Mouse (Mus musculus): ENCODE data around the gene Eif4ebp2. TPM values are rescaled to one million over a fixed set of nuclear protein-coding genes. Genes with fewer than 3 reads are reported as not detected.

The Eif4ebp2 gene
- total and polyA plus RNA-seq, 3 experiments: 53.3 to 71.3 (median 70.9) TPM

DNA sequence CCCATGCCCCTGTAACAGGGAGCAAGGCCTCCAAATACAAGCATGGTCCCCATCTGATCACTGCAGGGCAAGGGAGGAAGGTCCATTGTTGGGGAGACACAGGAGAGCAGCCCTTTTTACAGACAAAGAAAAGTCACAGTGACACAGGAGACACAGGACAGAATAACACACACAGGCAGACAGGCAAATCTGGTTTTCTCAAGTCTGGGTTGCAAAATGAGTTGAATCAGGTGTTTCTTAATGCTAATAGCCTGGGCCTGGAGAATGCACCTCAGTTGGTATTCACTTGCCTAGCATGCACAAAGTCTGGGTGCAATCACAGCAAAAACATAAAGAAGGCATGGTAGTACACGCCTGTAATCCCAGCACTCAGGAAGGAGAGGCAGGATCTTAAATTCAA is 8.6 kb downstream of the Eif4ebp2 start:
- H3K79me2 ChIP-seq (replicated peaks; ENCODE audit: control insufficient read depth, insufficient read depth, low read length): peaks cover 17% of the 10 kb centered on the region
- H3K27ac ChIP-seq: no peak overlapping the region
- peaks cover 36% of the 10 kb centered on the region for H3K4me1 ChIP-seq (ENCODE audit: control insufficient read depth, insufficient read depth, low read length)

DNA sequence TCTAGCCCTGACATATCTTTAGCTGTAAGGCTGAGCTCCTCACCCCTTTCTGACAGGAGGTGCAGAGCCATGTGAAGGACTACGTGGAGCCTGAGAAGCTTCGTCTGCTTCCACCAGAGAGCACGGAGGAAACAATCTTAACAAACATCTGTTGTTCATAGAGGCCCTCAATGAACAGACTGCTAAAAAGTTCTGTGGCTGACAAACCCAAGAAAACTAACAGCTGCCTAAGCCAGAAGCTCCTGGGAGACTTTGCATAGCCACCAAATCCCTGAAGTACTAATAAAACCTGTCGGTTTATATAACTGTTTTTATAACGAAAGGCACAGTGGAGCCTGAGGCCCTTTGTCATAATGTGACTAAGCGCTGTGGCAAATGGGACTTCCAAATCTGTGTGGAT is 9.0 kb downstream of the Eif4ebp2 start:
- Histone ChIP-seq H3K27me3 (ENCODE audit: control insufficient read depth, insufficient read depth, low read length) (no peaks in the 10 kb centered on the region), H3K9ac (ENCODE audit: low read depth, low read length) (no peak overlapping the region), H3K79me2 (replicated peaks; ENCODE audit: control insufficient read depth, insufficient read depth, low read length) (peaks cover 20% of the 10 kb centered on the region), H3K27ac (no peak overlapping the region), H3K4me3 (no peak overlapping the region), H3K36me3 (ENCODE audit: control insufficient read depth, insufficient read depth, low read length) (peaks cover 8% of the 10 kb centered on the region; the same call in 1 of the 2 replicates), H3K4me1 (ENCODE audit: control insufficient read depth, insufficient read depth, low read length) (peaks cover 33% of the 10 kb centered on the region)
- intact Hi-C loops (cut with DNase I): no loop called here
- no peak for DNase-seq
- TF ChIP-seq CTCF (IDR thresholded peaks at IDR 0.05): no peak
- no peak for TF ChIP-seq POLR2A (IDR thresholded peaks at IDR 0.05; ENCODE audit: insufficient read depth, low read depth, low read length)
- TF ChIP-seq EP300 (IDR thresholded peaks at IDR 0.05; ENCODE audit: insufficient read depth, low read depth, low read length): no peak
- WGBS: 51% methylated on average over 6 of the region's 6 CpGs

More for the DNA sequence above, 8.6 kb downstream of the Eif4ebp2 start:
- Histone ChIP-seq H3K4me3 (no peak overlapping the region), H3K9ac (ENCODE audit: low read depth, low read length) (no peak overlapping the region), H3K36me3 (ENCODE audit: control insufficient read depth, insufficient read depth, low read length) (peaks cover 8% of the 10 kb centered on the region; the same call in 1 of the 2 replicates), H3K27me3 (ENCODE audit: control insufficient read depth, insufficient read depth, low read length) (no peaks in the 10 kb centered on the region)
- DNase-seq: no peak
- 34% methylated on average over 1 of the region's 1 CpGs for WGBS
- no peak for TF ChIP-seq POLR2A (IDR thresholded peaks at IDR 0.05; ENCODE audit: insufficient read depth, low read depth, low read length)
- no peak for TF ChIP-seq CTCF (IDR thresholded peaks at IDR 0.05)
- TF ChIP-seq EP300 (IDR thresholded peaks at IDR 0.05; ENCODE audit: insufficient read depth, low read depth, low read length): no peak
- intact Hi-C loops (cut with DNase I): loop anchor here (2.0 kb wide), 1 partner anchor 17 kb away; no protein-coding TSS in a partner anchor

DNA sequence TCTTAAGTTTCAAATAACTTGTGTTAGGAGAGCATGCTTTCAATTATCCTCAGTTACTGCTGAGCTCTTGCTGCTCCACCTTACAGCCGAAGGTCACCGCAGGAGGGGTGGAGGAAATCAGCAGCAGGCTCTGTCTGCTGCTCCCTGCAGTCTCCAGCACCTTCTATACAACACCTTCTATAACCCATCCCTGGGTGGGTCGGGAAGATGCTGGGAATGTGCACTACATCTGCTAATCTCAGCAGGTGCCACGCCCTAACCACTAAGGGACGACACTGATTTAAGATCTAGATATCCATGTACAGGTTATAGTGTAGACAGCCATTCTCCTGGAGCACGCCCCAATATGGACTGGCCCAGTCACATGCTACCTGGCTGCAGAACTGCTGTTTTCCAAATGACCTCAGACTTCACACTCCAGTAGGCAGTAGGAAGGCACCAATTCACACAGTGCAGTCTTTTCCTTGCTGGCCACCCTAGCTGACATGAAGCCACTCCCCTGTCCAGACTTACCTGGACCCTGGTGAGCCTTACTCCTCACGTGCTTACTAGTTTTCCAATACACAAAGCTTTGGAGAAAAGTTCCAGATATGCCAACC is 12.2 kb downstream of the Eif4ebp2 start:
- Histone ChIP-seq H3K27ac (no peak overlapping the region), H3K79me2 (replicated peaks; ENCODE audit: control insufficient read depth, insufficient read depth, low read length) (peaks cover 15% of the 10 kb centered on the region; the same call in 1 of the 2 replicates), H3K9ac (ENCODE audit: low read depth, low read length) (no peak overlapping the region), H3K36me3 (ENCODE audit: control insufficient read depth, insufficient read depth, low read length) (peaks cover 4% of the 10 kb centered on the region; the same call in 1 of the 2 replicates), H3K4me1 (ENCODE audit: control insufficient read depth, insufficient read depth, low read length) (peaks cover 18% of the 10 kb centered on the region), H3K4me3 (no peak overlapping the region), H3K27me3 (ENCODE audit: control insufficient read depth, insufficient read depth, low read length) (no peaks in the 10 kb centered on the region)
- intact Hi-C loops (cut with DNase I): no loop called here
- DNase-seq: no peak
- no peak for TF ChIP-seq CTCF (IDR thresholded peaks at IDR 0.05)
- no peak for TF ChIP-seq EP300 (IDR thresholded peaks at IDR 0.05; ENCODE audit: insufficient read depth, low read depth, low read length)
- TF ChIP-seq POLR2A (IDR thresholded peaks at IDR 0.05; ENCODE audit: insufficient read depth, low read depth, low read length): no peak
- 88% methylated on average over 7 of the region's 7 CpGs for WGBS

DNA sequence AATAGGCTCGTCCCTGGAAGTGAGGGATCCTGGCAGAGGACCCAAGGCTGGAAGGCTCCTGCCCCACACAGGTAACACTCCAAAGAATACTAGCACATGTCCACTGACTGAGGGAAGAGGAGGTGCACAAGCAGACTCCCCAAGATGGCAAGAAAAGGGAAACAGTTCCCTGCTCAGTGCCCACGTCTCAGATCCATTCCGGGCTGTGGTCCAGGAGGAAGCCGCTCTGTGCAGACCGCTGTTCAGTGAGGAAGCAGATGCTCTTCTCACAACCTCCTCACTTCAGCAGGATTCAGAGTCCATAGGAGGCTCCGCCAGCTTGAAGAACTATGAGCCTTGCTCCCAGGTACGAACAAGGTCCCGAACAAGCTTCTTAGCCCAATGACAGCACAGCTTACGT is 21.1 kb downstream of the Eif4ebp2 start:
- H3K36me3 ChIP-seq (ENCODE audit: control insufficient read depth, insufficient read depth, low read length): no peaks in the 10 kb centered on the region; the same call in 1 of the 2 replicates
- no peaks in the 10 kb centered on the region for H3K79me2 ChIP-seq (replicated peaks; ENCODE audit: control insufficient read depth, insufficient read depth, low read length)
- H3K27ac ChIP-seq: no peak overlapping the region
- WGBS: 88% methylated on average over 9 of the region's 9 CpGs
- H3K4me3 ChIP-seq: no peak overlapping the region
- no peak for TF ChIP-seq EP300 (IDR thresholded peaks at IDR 0.05; ENCODE audit: insufficient read depth, low read depth, low read length)
- no peak for TF ChIP-seq CTCF (IDR thresholded peaks at IDR 0.05)
- no peak for TF ChIP-seq POLR2A (IDR thresholded peaks at IDR 0.05; ENCODE audit: insufficient read depth, low read depth, low read length)
- intact Hi-C loops (cut with DNase I): no loop called here
- H3K9ac ChIP-seq (ENCODE audit: low read depth, low read length): no peak overlapping the region
- peaks cover 5% of the 10 kb centered on the region for H3K4me1 ChIP-seq (ENCODE audit: control insufficient read depth, insufficient read depth, low read length)
- H3K27me3 ChIP-seq (ENCODE audit: control insufficient read depth, insufficient read depth, low read length): no peaks in the 10 kb centered on the region
- no peak for DNase-seq

DNA sequence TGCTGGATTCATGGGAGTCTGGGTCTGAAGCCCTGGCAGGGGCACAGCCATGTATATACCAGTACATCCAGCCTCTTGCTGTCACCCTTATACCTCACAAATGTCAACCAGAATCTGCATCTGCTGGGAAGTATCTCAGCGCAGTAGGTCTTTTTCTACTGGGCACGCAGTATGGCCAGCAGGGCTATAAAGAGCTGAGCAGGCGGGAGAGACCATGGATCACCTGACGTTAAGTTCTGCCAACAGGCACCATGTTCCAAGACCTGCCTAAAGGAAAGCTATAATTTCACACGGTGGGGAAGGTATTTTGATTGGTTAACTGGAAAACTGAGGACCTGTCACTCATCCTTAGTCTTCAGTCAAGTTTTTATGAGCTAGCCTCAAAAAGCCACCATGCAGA is 23.4 kb downstream of the Eif4ebp2 start:
- 96% methylated on average over 5 of the region's 5 CpGs for whole genome bisulfite sequencing
- Histone ChIP-seq H3K4me3 (no peak overlapping the region), H3K36me3 (ENCODE audit: control insufficient read depth, insufficient read depth, low read length) (no peaks in the 10 kb centered on the region; the same call in 1 of the 2 replicates), H3K79me2 (replicated peaks; ENCODE audit: control insufficient read depth, insufficient read depth, low read length) (no peaks in the 10 kb centered on the region), H3K27me3 (ENCODE audit: control insufficient read depth, insufficient read depth, low read length) (no peaks in the 10 kb centered on the region), H3K4me1 (ENCODE audit: control insufficient read depth, insufficient read depth, low read length) (peaks cover 24% of the 10 kb centered on the region), H3K9ac (ENCODE audit: low read depth, low read length) (no peak overlapping the region), H3K27ac (no peak overlapping the region)
- intact Hi-C loops (cut with DNase I): no loop called here
- TF ChIP-seq EP300 (IDR thresholded peaks at IDR 0.05; ENCODE audit: insufficient read depth, low read depth, low read length) (no peak), CTCF (IDR thresholded peaks at IDR 0.05) (no peak), POLR2A (IDR thresholded peaks at IDR 0.05; ENCODE audit: insufficient read depth, low read depth, low read length) (no peak)
- no peak for DNase-seq

DNA sequence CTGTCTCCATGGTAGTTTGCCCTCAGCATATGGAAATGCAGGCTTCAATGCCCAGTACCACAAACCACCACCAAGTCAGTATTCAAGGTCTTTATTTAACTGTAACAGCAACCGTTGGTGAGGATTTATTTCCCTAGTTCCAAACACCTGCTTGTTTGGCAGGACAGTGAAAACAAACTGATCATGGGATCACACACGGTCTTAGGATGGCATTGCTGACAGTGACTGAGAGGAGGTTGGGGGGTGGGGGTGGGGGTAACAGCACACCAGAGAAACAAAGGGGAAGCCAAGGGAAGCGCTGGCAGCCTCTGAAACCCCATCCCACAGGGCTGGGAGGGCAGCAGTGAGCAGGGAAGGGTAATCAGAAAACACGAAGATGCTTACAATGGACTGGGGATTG is 24.0 kb downstream of the Eif4ebp2 start:
- TF ChIP-seq EP300 (IDR thresholded peaks at IDR 0.05; ENCODE audit: insufficient read depth, low read depth, low read length) (no peak), CTCF (IDR thresholded peaks at IDR 0.05) (no peak), POLR2A (IDR thresholded peaks at IDR 0.05; ENCODE audit: insufficient read depth, low read depth, low read length) (no peak)
- H3K4me3 ChIP-seq: no peak overlapping the region
- peaks cover 25% of the 10 kb centered on the region for H3K4me1 ChIP-seq (ENCODE audit: control insufficient read depth, insufficient read depth, low read length)
- 76% methylated on average over 4 of the region's 4 CpGs for WGBS
- no peaks in the 10 kb centered on the region for H3K79me2 ChIP-seq (replicated peaks; ENCODE audit: control insufficient read depth, insufficient read depth, low read length)
- H3K9ac ChIP-seq (ENCODE audit: low read depth, low read length): no peak overlapping the region
- H3K36me3 ChIP-seq (ENCODE audit: control insufficient read depth, insufficient read depth, low read length): no peaks in the 10 kb centered on the region; the same call in 1 of the 2 replicates
- no peaks in the 10 kb centered on the region for H3K27me3 ChIP-seq (ENCODE audit: control insufficient read depth, insufficient read depth, low read length)
- H3K27ac ChIP-seq: no peak overlapping the region
- intact Hi-C loops (cut with DNase I): no loop called here
- no peak for DNase-seq
